Mouse (Mus musculus): ENCODE results near the gene Capns2.

Gene Capns2

GRCm38 (mm10) chr8:92906553-92906952 lies 5.3 kb downstream of the Capns2 start:
- DNase-seq (ENCODE audit: low spot score): no peak

- DNase-seq (ENCODE audit: low spot score): no peak
Observed at GRCm38 (mm10) chr8:92908448-92908847, 7.2 kb downstream of the Capns2 start.

GRCm38 (mm10) chr8:92911477-92911876 lies 10.3 kb downstream of the Capns2 start:
- no peak for DNase-seq (ENCODE audit: low spot score)

GRCm38 (mm10) chr8:92913396-92913795 lies 12.2 kb downstream of the Capns2 start:
- DNase-seq (ENCODE audit: low spot score): no peak

GRCm38 (mm10) chr8:92916082-92916481 lies 14.9 kb downstream of the Capns2 start:
- DNase-seq (ENCODE audit: low spot score): no peak

GRCm38 (mm10) chr8:92921768-92922167 lies 20.6 kb downstream of the Capns2 start:
- DNase-seq (ENCODE audit: low spot score): no peak

- DNase-seq (ENCODE audit: low spot score): no peak
Observed at GRCm38 (mm10) chr8:92928986-92929385, 27.8 kb downstream of the Capns2 start.

- no peak for DNase-seq (ENCODE audit: low spot score)
Observed at GRCm38 (mm10) chr8:92938056-92938455, 36.8 kb downstream of the Capns2 start.

- no peak for DNase-seq (ENCODE audit: low spot score)
Observed at GRCm38 (mm10) chr8:92949071-92949470, 47.9 kb downstream of the Capns2 start.

- DNase-seq (ENCODE audit: low spot score): no peak
Observed at GRCm38 (mm10) chr8:92950639-92951371, 49.6 kb downstream of the Capns2 start.
